ENCODE assay signal across 19 mouse cellular contexts in genomic region chr4:46675272-46675785, GRCm38 (mm10).
"Had no signal": no experiment of that assay in that cellular context is flagged by ENCODE, and none has a peak within 500 bp of the region (broad histone marks: within the 10 kb centered on the region; RNA-seq: fewer than 3 reads in every experiment).

No protein-coding gene starts in this region.

- H3K4me1 ChIP-seq: limb, embryonic 10.5 days; limb, embryonic 13.5 days; neural tube, embryonic 13.5 days; stomach, embryonic 15.5 days had no signal

- ATAC-seq: liver, postnatal 0 days; lung, postnatal 0 days had no signal

- H3K9me3 ChIP-seq: limb, embryonic 10.5 days; limb, embryonic 13.5 days; neural tube, embryonic 13.5 days; stomach, embryonic 15.5 days had no signal

- H3K27ac ChIP-seq: kidney, postnatal 0 days; layer of hippocampus, adult 2 months; limb, embryonic 10.5 days; limb, embryonic 13.5 days; liver, embryonic 14.5 days; macrophage; neural tube, embryonic 13.5 days; stomach, embryonic 15.5 days had no signal

- H3K4me3 ChIP-seq: layer of hippocampus, adult 2 months; limb, embryonic 10.5 days; limb, embryonic 13.5 days; neural tube, embryonic 13.5 days; stomach, embryonic 15.5 days had no signal

- H3K36me3 ChIP-seq: limb, embryonic 10.5 days; limb, embryonic 13.5 days; stomach, embryonic 15.5 days had no signal

- H3K4me2 ChIP-seq: limb, embryonic 13.5 days; lung, embryonic 14.5 days; neural tube, embryonic 13.5 days; stomach, embryonic 15.5 days had no signal

- H3K27me3 ChIP-seq: neural tube, embryonic 13.5 days; stomach, embryonic 15.5 days had no signal

- H3K9ac ChIP-seq: limb, embryonic 13.5 days; liver, embryonic 14.5 days; liver, postnatal 0 days; lung, embryonic 14.5 days; neural tube, embryonic 13.5 days; stomach, embryonic 15.5 days had no signal

- DNase-seq: kidney, adult 2 months; kidney, postnatal 25 days; layer of hippocampus, adult 9-11 months; liver, postnatal 0 days; lung, embryonic 14.5 days; midbrain, embryonic 14.5 days; retina, postnatal 1 day; right cerebral cortex, postnatal 25 days; spleen, adult 18-20 months; thymus, postnatal 25 days had no signal
